Mouse (Mus musculus): Measurements from ENCODE around the gene Gm136. TPM values are rescaled to one million over a fixed set of nuclear protein-coding genes. Genes with fewer than 3 reads are reported as not detected.

The Gm136 gene
- not detected in 2 replicates for polyA plus RNA-seq (2015; fragmentation: Nextera tagmentation; extraction: Ambion mirVana)

GRCm38 (mm10) chr4:34756163-34756562 lies at the start of gene Gm136:
TSS of gene Gm136 (minus strand) at chr4:34756263.
- H3K9me3 ChIP-seq: no peaks in the 10 kb centered on the region
- no peaks in the 10 kb centered on the region for H3K36me3 ChIP-seq
- 84% methylated on average over 1 of the region's 1 CpGs for WGBS
- no peaks in the 10 kb centered on the region for H3K27me3 ChIP-seq (replicated peaks)
- H3K27ac ChIP-seq (replicated peaks): no peak within 1 kb of the TSS
- no peak for ATAC-seq (ENCODE audit: extremely low read depth, insufficient number of reproducible peaks, low FRiP score, low TSS enrichment)
- H3K9ac ChIP-seq: no peak within 1 kb of the TSS
- H3K4me3 ChIP-seq: no peak within 1 kb of the TSS
- H3K4me2 ChIP-seq: no peak within 1 kb of the TSS
- H3K4me1 ChIP-seq: no peaks in the 10 kb centered on the region

DNA sequence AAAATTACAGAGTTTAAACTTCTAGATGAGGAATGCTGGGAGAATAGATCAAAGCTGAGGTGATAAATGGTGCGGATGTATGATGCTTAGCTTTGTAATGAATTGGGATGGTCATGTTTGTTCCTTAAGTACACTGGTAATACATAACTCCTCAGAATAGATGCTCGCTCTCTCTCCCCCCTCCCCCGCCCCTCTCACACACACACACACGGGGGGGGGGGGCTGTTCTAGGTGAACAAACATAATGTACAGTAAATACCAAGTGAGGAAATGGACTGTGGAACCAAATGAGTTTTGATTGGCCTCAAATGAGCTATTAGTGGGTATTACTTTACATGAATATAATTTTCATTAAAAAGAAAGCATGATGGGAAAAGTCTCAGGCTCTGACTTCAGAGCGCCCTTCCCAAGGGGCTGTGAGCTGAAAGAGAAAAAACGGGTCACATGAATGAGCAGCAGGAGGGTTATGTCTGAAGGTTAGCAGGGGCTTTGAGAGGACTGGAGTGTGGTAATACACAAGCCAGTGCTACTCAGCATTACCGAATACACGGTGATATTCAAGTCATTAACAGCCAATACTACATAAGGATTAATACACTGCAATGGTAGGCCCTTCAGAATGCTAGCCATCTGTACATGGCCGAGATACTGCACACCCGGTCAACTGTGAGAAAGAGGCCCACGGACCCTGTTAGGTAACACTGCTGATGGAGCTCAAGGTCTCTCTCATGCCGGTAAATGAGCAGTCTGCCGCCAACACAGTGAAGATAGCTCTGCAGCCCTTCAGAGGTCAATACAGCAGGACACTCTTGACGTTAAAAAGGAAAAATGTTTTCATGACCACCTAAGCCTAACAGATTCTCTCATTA lies 45.3 kb upstream of the Gm136 start:
- peaks cover 36% of the 10 kb centered on the region for H3K36me3 ChIP-seq
- no peaks in the 10 kb centered on the region for H3K27me3 ChIP-seq (replicated peaks)
- H3K9ac ChIP-seq: no peak overlapping the region
- no peaks in the 10 kb centered on the region for H3K9me3 ChIP-seq
- 81% methylated on average over 14 of the region's 14 CpGs for WGBS
- H3K4me3 ChIP-seq: no peak overlapping the region
- no peak for ATAC-seq (ENCODE audit: extremely low read depth, insufficient number of reproducible peaks, low FRiP score, low TSS enrichment)
- no peak overlapping the region for H3K27ac ChIP-seq (replicated peaks)
- H3K4me1 ChIP-seq: no peaks in the 10 kb centered on the region
- H3K4me2 ChIP-seq: no peak overlapping the region

DNA sequence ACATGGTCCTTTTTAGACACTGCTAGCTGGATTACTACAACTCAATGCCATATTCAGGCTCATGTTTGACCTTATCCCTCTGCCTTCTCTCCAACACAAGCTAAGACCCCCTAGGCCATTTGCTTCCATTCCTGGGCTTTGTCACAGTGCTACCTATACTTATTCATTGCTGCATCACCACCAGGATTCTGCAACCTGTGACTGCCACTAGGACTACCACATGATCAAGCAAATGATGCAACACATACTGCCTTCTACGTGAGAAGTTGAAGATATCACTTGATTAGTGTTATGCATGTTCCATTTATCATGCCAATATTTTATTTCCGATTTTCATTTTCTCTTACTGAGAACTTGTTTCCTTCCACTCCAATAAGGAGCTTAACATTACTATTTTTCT lies 41.9 kb upstream of the Gm136 start:
- no peak for ATAC-seq (ENCODE audit: extremely low read depth, insufficient number of reproducible peaks, low FRiP score, low TSS enrichment)
- no peak overlapping the region for H3K4me2 ChIP-seq
- H3K4me1 ChIP-seq: no peaks in the 10 kb centered on the region
- H3K9me3 ChIP-seq: no peaks in the 10 kb centered on the region
- H3K27me3 ChIP-seq (replicated peaks): no peaks in the 10 kb centered on the region
- 80% methylated on average over 2 of the region's 2 CpGs for WGBS
- H3K4me3 ChIP-seq: no peak overlapping the region
- no peak overlapping the region for H3K27ac ChIP-seq (replicated peaks)
- H3K9ac ChIP-seq: no peak overlapping the region
- peaks cover 12% of the 10 kb centered on the region for H3K36me3 ChIP-seq

DNA sequence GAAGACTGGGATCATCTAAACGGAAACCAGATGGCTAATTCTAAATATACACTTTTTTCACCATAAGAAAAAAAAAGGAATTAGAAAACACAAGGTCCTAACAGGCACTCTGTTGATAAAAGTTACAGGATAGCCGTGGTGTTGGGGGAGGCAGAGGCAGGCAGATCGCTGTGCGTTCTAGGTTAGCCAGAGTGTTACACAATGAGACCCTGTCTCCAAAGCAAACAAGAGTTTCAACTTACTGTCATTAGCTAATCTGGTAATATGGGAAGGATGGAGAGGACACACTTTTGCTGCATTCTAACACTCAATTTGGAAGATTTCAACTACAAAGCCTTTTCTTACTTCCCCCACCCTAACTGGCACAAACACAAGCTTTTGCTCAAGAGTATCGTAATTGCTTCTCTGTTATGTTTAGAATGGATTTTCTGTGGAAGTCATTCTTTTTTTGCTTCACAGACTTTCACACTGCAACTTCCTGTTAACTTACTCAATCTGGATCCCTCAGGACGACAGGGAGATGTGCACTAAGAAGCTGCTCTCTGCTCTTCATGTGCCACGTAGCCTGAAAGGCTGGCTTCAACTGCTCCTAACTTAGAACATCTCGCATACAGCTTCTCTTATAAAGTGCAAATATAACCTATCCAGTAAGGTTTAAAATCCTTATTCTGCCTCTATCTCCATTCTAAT lies 41.4 kb upstream of the Gm136 start:
- H3K27ac ChIP-seq (replicated peaks): no peak overlapping the region
- no peak overlapping the region for H3K4me3 ChIP-seq
- no peak overlapping the region for H3K4me2 ChIP-seq
- no peaks in the 10 kb centered on the region for H3K27me3 ChIP-seq (replicated peaks)
- H3K4me1 ChIP-seq: no peaks in the 10 kb centered on the region
- WGBS: 70% methylated on average over 8 of the region's 8 CpGs
- no peak for ATAC-seq (ENCODE audit: extremely low read depth, insufficient number of reproducible peaks, low FRiP score, low TSS enrichment)
- no peak overlapping the region for H3K9ac ChIP-seq
- no peaks in the 10 kb centered on the region for H3K9me3 ChIP-seq
- peaks cover 7% of the 10 kb centered on the region for H3K36me3 ChIP-seq

- no peak overlapping the region for H3K9ac ChIP-seq
- no peaks in the 10 kb centered on the region for H3K4me1 ChIP-seq
- H3K9me3 ChIP-seq: no peaks in the 10 kb centered on the region
- H3K36me3 ChIP-seq: no peaks in the 10 kb centered on the region; the same call in 1 of the 2 replicates
- no peak overlapping the region for H3K4me3 ChIP-seq
- WGBS: 89% methylated on average over 5 of the region's 5 CpGs
- no peak for ATAC-seq (ENCODE audit: extremely low read depth, insufficient number of reproducible peaks, low FRiP score, low TSS enrichment)
- no peaks in the 10 kb centered on the region for H3K27me3 ChIP-seq (replicated peaks)
- no peak overlapping the region for H3K27ac ChIP-seq (replicated peaks)
- no peak overlapping the region for H3K4me2 ChIP-seq
These were observed 40.2 kb upstream of the Gm136 start for GRCm38 (mm10) chr4:34796294-34796693.

DNA sequence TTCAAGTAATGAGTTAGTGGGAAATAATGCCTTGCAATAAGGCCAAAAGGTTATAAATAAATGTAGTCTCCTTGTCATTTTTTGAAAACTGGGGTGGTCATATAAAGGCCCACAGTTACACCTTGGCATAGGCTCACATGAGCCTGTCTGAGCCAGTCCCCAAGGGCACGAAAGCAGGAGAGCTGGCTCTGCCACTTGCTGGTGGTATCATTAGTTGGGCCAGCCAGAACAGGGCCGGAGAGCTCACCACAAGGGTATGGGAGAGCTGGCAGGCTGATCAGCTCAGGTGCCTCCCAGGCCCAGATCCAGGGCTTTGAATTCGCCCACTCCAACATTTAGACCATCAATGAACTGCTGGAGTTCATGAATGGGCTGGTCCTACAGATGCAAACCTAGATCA lies 30.4 kb upstream of the Gm136 start:
- Histone ChIP-seq H3K4me1 (0 out of 2 replicates have a peak, but pooled peaks cover 2% of the 10 kb centered on the region), H3K27me3 (replicated peaks) (no peaks in the 10 kb centered on the region), H3K4me2 (no peak overlapping the region), H3K36me3 (no peaks in the 10 kb centered on the region), H3K9ac (no peak overlapping the region), H3K4me3 (no peak overlapping the region), H3K27ac (replicated peaks) (no peak overlapping the region), H3K9me3 (no peaks in the 10 kb centered on the region)
- ATAC-seq (ENCODE audit: extremely low read depth, insufficient number of reproducible peaks, low FRiP score, low TSS enrichment): no peak
- whole genome bisulfite sequencing: 77% methylated on average over 3 of the region's 3 CpGs

GRCm38 (mm10) chr4:34785646-34786045 lies 29.6 kb upstream of the Gm136 start:
- ATAC-seq (ENCODE audit: extremely low read depth, insufficient number of reproducible peaks, low FRiP score, low TSS enrichment): no peak
- Histone ChIP-seq H3K27ac (replicated peaks) (no peak overlapping the region), H3K36me3 (no peaks in the 10 kb centered on the region), H3K4me2 (no peak overlapping the region), H3K9ac (no peak overlapping the region), H3K9me3 (no peaks in the 10 kb centered on the region), H3K4me3 (no peak overlapping the region), H3K4me1 (0 out of 2 replicates have a peak, but pooled peaks cover 4% of the 10 kb centered on the region), H3K27me3 (replicated peaks) (no peaks in the 10 kb centered on the region)
- WGBS: 62% methylated on average over 2 of the region's 2 CpGs

- 0 out of 2 replicates have a peak, but pooled peaks cover 4% of the 10 kb centered on the region for H3K4me1 ChIP-seq
- no peak overlapping the region for H3K4me3 ChIP-seq
- H3K27me3 ChIP-seq (replicated peaks): no peaks in the 10 kb centered on the region
- no peak overlapping the region for H3K9ac ChIP-seq
- 38% methylated on average over 5 of the region's 5 CpGs for WGBS
- no peak for ATAC-seq (ENCODE audit: extremely low read depth, insufficient number of reproducible peaks, low FRiP score, low TSS enrichment)
- H3K27ac ChIP-seq (replicated peaks): no peak overlapping the region
- H3K36me3 ChIP-seq: no peaks in the 10 kb centered on the region
- no peak overlapping the region for H3K4me2 ChIP-seq
- H3K9me3 ChIP-seq: no peaks in the 10 kb centered on the region
These were observed 28.8 kb upstream of the Gm136 start for GRCm38 (mm10) chr4:34784865-34785264.

GRCm38 (mm10) chr4:34782730-34783129 lies 26.7 kb upstream of the Gm136 start:
- no peak for ATAC-seq (ENCODE audit: extremely low read depth, insufficient number of reproducible peaks, low FRiP score, low TSS enrichment)
- no peak overlapping the region for H3K9ac ChIP-seq
- H3K4me2 ChIP-seq: no peak overlapping the region
- no peak overlapping the region for H3K27ac ChIP-seq (replicated peaks)
- no peak overlapping the region for H3K4me3 ChIP-seq
- no peaks in the 10 kb centered on the region for H3K36me3 ChIP-seq
- H3K9me3 ChIP-seq: no peaks in the 10 kb centered on the region
- H3K4me1 ChIP-seq: 0 out of 2 replicates have a peak, but pooled peaks cover 7% of the 10 kb centered on the region
- 28% methylated on average over 4 of the region's 4 CpGs for WGBS
- H3K27me3 ChIP-seq (replicated peaks): no peaks in the 10 kb centered on the region

- peaks cover 13% of the 10 kb centered on the region; the same call in 1 of the 2 replicates for H3K4me1 ChIP-seq
- WGBS: 5% methylated on average over 40 of the region's 40 CpGs
- peak within 1 kb of the TSS; percentile 71 for H3K4me3 ChIP-seq
- peak within 1 kb of the TSS; percentile 80 for H3K4me2 ChIP-seq
- no peaks in the 10 kb centered on the region for H3K27me3 ChIP-seq (replicated peaks)
- peak; percentile 85 for ATAC-seq (ENCODE audit: extremely low read depth, insufficient number of reproducible peaks, low FRiP score, low TSS enrichment)
- no peaks in the 10 kb centered on the region for H3K36me3 ChIP-seq
- no peaks in the 10 kb centered on the region for H3K9me3 ChIP-seq
- H3K9ac ChIP-seq: peak within 1 kb of the TSS; percentile 89
- peak within 1 kb of the TSS; percentile 87 for H3K27ac ChIP-seq (replicated peaks)
These were observed 21.8 kb upstream of the Gm136 start, which contains the start of gene Smim8 for GRCm38 (mm10) chr4:34777677-34778527. TSS of gene Smim8 (minus strand) at chr4:34778423.
